Mouse (Mus musculus) frontal cortex, postnatal 25 days (tissue): Measurements from ENCODE around the gene Trim80.
"Not testable (repeated sequence)": the region's sequence is repeated elsewhere in the genome, so short reads cannot be mapped to it uniquely, and the experiment has no call there.

Experiments
- DNase-seq, 2 experiments: peaks; one replicate each; pipeline ENCODE4 v3.0.0; 2022; ENCODE audit warnings: low spot score in 2 of 2

The Trim80 gene

GRCm38 (mm10) chr11:115429307-115429706 lies 11.0 kb upstream of the Trim80 start:
- DNase-seq, result no peak

GRCm38 (mm10) chr11:115430561-115430960 lies 9.8 kb upstream of the Trim80 start:
- DNase-seq, result no peak

- no peak for DNase-seq
These were observed 7.5 kb upstream of the Trim80 start for GRCm38 (mm10) chr11:115432814-115433213.

- DNase-seq, result no peak
These were observed 7.0 kb upstream of the Trim80 start for GRCm38 (mm10) chr11:115433342-115433741.

GRCm38 (mm10) chr11:115435596-115436337 lies 4.6 kb upstream of the Trim80 start:
- DNase-seq, result no peak

GRCm38 (mm10) chr11:115437571-115438122 lies 2.7 kb upstream of the Trim80 start:
- DNase-seq, result no peak

- DNase-seq, result no peak
These were observed 1.0 kb upstream of the Trim80 start for GRCm38 (mm10) chr11:115439326-115439725.

GRCm38 (mm10) chr11:115441417-115441816 lies 1.1 kb downstream of the Trim80 start:
- DNase-seq, result no peak

GRCm38 (mm10) chr11:115446906-115447305 lies 6.6 kb downstream of the Trim80 start:
- DNase-seq, result no peak

GRCm38 (mm10) chr11:115447321-115447885 lies 7.1 kb downstream of the Trim80 start:
- no peak for DNase-seq

GRCm38 (mm10) chr11:115448075-115448474 lies 7.7 kb downstream of the Trim80 start:
- no peak for DNase-seq

GRCm38 (mm10) chr11:115448998-115449397 lies 8.7 kb downstream of the Trim80 start:
- DNase-seq, result no peak

GRCm38 (mm10) chr11:115450176-115450575 lies 9.8 kb downstream of the Trim80 start:
- no peak for DNase-seq

- no peak for DNase-seq
These were observed 11.5 kb downstream of the Trim80 start for GRCm38 (mm10) chr11:115451781-115452241.

GRCm38 (mm10) chr11:115452281-115452860 lies 12.0 kb downstream of the Trim80 start:
- no peak for DNase-seq

GRCm38 (mm10) chr11:115453306-115453705 lies 13.0 kb downstream of the Trim80 start:
- DNase-seq, result no peak

GRCm38 (mm10) chr11:115454822-115455221 lies 14.5 kb downstream of the Trim80 start:
- not testable (repeated sequence) for DNase-seq

GRCm38 (mm10) chr11:115455619-115456018 lies 15.3 kb downstream of the Trim80 start:
- no peak for DNase-seq

GRCm38 (mm10) chr11:115456182-115456581 lies 15.8 kb downstream of the Trim80 start:
- DNase-seq, result no peak

GRCm38 (mm10) chr11:115457405-115457804 lies 17.1 kb downstream of the Trim80 start:
- DNase-seq, result no peak

- DNase-seq, result no peak
These were observed 20.6 kb downstream of the Trim80 start for GRCm38 (mm10) chr11:115460976-115461375.

- DNase-seq, result no peak
These were observed 21.5 kb downstream of the Trim80 start for GRCm38 (mm10) chr11:115461846-115462242.
